Mouse (Mus musculus) G1E (cell line): ENCODE measurements at regions not wholly inside any gene's neighbourhood (a gene's known extent, or its start where the extent isn't known, plus 50 kb on each side); places are given as distances from the start of the nearest gene placed in this dataset.

Experiments
- CTCF ChIP-seq: IDR thresholded peaks from 2 replicates; pipeline ENCODE4 v1.5.1; 2012; ENCODE audit warnings: low read depth, low read length, inconsistent platforms, mixed read lengths
- TAL1 ChIP-seq: conservative IDR thresholded peaks from 2 replicates; pipeline ENCODE4 v1.6.1; 2012; ENCODE audit warnings: low read depth, low read length, inconsistent platforms, mixed read lengths

DNA sequence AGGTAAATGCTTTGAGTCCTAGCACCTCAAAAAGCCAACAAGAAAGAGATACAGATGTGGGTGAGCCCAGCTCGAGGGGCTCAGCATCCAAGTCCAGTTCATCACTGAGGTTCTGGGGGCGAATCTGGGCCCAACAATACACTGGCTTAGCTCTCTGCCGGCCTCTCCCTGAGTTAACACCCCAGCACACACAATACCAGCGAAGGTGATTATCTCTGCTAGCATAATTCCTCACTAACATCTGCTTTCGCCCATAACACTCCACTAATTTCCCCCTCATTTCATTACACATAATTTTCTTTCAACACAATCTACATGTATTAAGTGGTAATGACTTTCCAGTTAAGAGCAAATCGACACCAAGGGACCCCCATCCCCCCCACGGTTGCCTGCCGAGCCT lies 383.9 kb upstream of the 3110018I06Rik start:
- no peak for TF ChIP-seq CTCF
- no peak for TF ChIP-seq TAL1
